Mouse (Mus musculus) midbrain, embryonic 14.5 days (tissue): ENCODE measurements around the gene Grb10. TPM values are rescaled to one million over a fixed set of nuclear protein-coding genes. Genes with fewer than 3 reads are reported as not detected.

Experiments
- ATAC-seq: fragments of 200-750 bp; cut with Nextera tagmentation; 2 replicates; pipeline ENCODE4 v1.8.0; 2017; ENCODE audit warnings: moderate number of reproducible peaks, moderate library complexity; ENCODE audit not compliant: low FRiP score, low TSS enrichment
- DNase-seq: peaks from one replicate; pipeline ENCODE4 v3.0.0-alpha.2; 2015
- H3K27ac ChIP-seq: fragments of 300-500 bp; sonication (generic); replicated peaks from 2 replicates; pipeline ENCODE4 v1.5.1; 2014; ENCODE audit warnings: mild to moderate bottlenecking, low read depth, low read length, moderate library complexity
- H3K27me3 ChIP-seq: fragments of 300-500 bp; sonication (generic); 2 replicates; pipeline ENCODE4 v1.6.1; 2014; ENCODE audit warnings: low read length, control low read depth, mixed read lengths; ENCODE audit not compliant: control insufficient read depth, insufficient read depth
- H3K36me3 ChIP-seq: fragments of 300-500 bp; sonication (generic); 2 replicates; pipeline ENCODE4 v1.6.1; 2014; ENCODE audit warnings: low read length, control low read depth; ENCODE audit not compliant: control insufficient read depth, insufficient read depth
- H3K4me1 ChIP-seq: fragments of 300-500 bp; sonication (generic); 2 replicates; pipeline ENCODE4 v1.6.1; 2014; ENCODE audit warnings: mild to moderate bottlenecking, antibody characterized with exemption, low read length, control low read depth; ENCODE audit not compliant: control insufficient read depth, insufficient read depth
- H3K4me2 ChIP-seq: fragments of 300-500 bp; sonication (generic); 2 replicates; pipeline ENCODE4 v1.6.1; 2014; ENCODE audit warnings: mild to moderate bottlenecking, low read length, moderate library complexity
- H3K4me3 ChIP-seq: fragments of 300-500 bp; sonication (generic); replicated peaks from 2 replicates; pipeline ENCODE4 v1.5.1; 2014; ENCODE audit warnings: low read depth, low read length
- H3K9ac ChIP-seq: fragments of 300-500 bp; sonication (generic); replicated peaks from 2 replicates; pipeline ENCODE4 v1.6.1; 2014; ENCODE audit warnings: mild to moderate bottlenecking, low read length, moderate library complexity
- H3K9me3 ChIP-seq: fragments of 300-500 bp; sonication (generic); 2 replicates; pipeline ENCODE4 v1.6.1; 2016; ENCODE audit warnings: low read length, control low read depth, mixed read lengths; ENCODE audit not compliant: control insufficient read depth
- WGBS: fragments of 180-500 bp; shearing (Covaris S2); extraction: QIAGEN DNeasy Blood & Tissue Kit; methylation state at CpG from one replicate; pipeline ENCODE4 v1.1.7; 2014; 5-methylcytosine and 5-hydroxymethylcytosine counted together
- polyA plus RNA-seq: library from polyadenylated mRNA; unstranded; fragments of >200 nt; fragmentation: Nextera tagmentation; extraction: Ambion mirVana; gene quantifications from 2 replicates; pipeline ENCODE4 v1.2.1, GENCODE M21; 2014

Gene Grb10
- polyA plus RNA-seq, 1 experiment from 2014 or later: 45.1 TPM

DNA sequence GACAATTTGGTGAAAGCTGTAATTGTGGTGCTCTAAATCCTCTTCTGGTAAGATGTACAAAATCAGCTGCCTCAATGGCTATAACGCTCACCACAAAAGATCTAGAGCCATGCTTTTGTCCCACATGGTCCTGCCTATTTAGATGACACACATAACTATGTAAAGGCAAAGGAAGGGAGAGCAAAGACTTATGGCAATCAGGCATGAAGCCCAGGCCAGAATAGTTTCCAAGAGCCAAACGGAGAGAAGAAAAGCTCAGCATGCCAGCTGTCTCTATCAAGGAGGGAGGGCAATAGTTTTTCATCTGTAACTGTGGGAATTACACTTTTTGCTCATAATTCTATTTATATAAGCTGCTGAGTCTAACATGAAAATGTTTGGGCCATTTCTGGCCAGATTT is 45.3 kb downstream of the Grb10 start:
- Histone ChIP-seq H3K4me3 (no peak overlapping the region), H3K36me3 (no peaks in the 10 kb centered on the region), H3K4me2 (no peak overlapping the region), H3K4me1 (no peaks in the 10 kb centered on the region), H3K9ac (no peak overlapping the region), H3K27me3 (no peaks in the 10 kb centered on the region), H3K9me3 (no peaks in the 10 kb centered on the region), H3K27ac (no peak overlapping the region)
- 53% methylated on average over 2 of the region's 2 CpGs for WGBS
- DNase-seq (no peak), ATAC-seq (no peak)

DNA sequence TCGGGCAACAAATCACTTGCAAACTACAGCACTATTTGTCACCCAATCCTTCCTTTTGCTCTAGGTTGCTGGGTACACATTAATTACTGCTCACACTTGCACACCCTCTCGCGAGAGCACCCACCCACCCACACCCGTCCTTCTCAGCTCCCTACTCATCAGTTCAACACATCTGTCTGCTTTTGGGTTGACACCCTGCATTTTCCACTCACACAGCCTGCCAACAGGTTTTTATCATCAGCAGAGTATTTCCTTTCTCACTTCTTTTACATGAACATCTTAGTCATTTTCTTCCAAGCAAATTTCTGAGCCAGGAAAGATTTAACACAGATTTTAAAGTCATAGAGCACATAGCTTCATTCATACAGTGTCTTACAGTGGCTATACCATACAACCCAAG is 48.6 kb downstream of the Grb10 start:
- DNase-seq (no peak), ATAC-seq (no peak)
- Histone ChIP-seq H3K27me3 (no peaks in the 10 kb centered on the region), H3K4me3 (no peak overlapping the region), H3K9me3 (no peaks in the 10 kb centered on the region), H3K4me1 (no peaks in the 10 kb centered on the region), H3K27ac (no peak overlapping the region), H3K9ac (no peak overlapping the region), H3K36me3 (no peaks in the 10 kb centered on the region), H3K4me2 (no peak overlapping the region)
- 95% methylated on average over 4 of the region's 4 CpGs for WGBS

DNA sequence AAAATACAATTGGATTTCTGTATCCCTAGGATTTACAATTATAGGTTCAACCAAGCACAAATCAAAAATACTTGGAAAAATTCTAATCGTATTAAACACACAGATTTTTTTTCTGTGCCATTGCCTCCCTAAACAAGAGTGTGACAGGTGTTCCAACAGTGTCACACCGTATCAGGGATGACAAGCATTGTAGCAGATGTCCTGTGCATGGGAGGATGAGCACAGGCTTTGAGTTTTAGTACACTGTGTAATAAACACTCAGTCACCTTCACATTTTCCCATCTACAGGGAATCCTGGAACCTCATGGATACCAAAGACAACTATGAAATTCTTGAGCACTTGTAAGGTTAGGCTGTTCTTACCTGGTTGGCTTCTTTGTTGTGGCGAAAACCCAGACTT is 51.2 kb downstream of the Grb10 start:
- H3K9me3 ChIP-seq: no peaks in the 10 kb centered on the region
- H3K4me1 ChIP-seq: no peaks in the 10 kb centered on the region
- no peaks in the 10 kb centered on the region for H3K27me3 ChIP-seq
- no peaks in the 10 kb centered on the region for H3K36me3 ChIP-seq
- WGBS: 83% methylated on average over 3 of the region's 3 CpGs
- no peak overlapping the region for H3K9ac ChIP-seq
- no peak for DNase-seq
- no peak overlapping the region for H3K27ac ChIP-seq
- H3K4me2 ChIP-seq: no peak overlapping the region
- no peak for ATAC-seq
- H3K4me3 ChIP-seq: no peak overlapping the region

DNA sequence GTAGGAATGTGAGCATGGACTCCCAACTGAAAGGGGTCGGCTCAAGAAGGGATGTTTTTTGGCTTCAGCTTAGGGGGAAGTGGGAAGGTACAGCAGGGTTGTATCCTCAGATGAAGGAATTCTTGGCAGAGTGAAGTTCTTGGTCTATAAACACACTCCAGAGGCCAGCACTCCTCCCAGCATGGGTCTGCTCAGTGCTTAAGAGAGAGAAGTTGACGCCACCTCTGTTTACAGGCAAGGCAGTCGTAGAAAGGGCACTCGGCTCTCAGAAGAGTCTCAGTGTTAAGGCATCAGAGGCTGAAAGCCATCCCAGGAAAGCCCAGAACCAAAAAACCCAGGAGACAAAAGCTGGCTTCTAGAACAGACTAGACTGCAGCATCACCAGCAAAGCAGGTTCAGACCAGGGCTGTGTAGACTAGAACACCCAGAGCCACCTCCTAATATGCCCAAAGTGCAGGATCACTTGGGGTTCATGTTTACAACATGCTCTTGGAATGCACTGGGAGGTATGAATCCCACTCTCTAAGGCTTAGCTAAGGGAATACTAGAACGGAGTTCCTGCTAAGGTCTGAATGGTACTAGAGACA is 59.8 kb downstream of the Grb10 start:
- Histone ChIP-seq H3K9me3 (no peaks in the 10 kb centered on the region), H3K36me3 (no peaks in the 10 kb centered on the region), H3K27ac (no peak overlapping the region), H3K4me3 (no peak overlapping the region), H3K9ac (no peak overlapping the region), H3K27me3 (no peaks in the 10 kb centered on the region), H3K4me2 (no peak overlapping the region), H3K4me1 (no peaks in the 10 kb centered on the region)
- DNase-seq: no peak
- no peak for ATAC-seq
- 78% methylated on average over 5 of the region's 5 CpGs for WGBS

DNA sequence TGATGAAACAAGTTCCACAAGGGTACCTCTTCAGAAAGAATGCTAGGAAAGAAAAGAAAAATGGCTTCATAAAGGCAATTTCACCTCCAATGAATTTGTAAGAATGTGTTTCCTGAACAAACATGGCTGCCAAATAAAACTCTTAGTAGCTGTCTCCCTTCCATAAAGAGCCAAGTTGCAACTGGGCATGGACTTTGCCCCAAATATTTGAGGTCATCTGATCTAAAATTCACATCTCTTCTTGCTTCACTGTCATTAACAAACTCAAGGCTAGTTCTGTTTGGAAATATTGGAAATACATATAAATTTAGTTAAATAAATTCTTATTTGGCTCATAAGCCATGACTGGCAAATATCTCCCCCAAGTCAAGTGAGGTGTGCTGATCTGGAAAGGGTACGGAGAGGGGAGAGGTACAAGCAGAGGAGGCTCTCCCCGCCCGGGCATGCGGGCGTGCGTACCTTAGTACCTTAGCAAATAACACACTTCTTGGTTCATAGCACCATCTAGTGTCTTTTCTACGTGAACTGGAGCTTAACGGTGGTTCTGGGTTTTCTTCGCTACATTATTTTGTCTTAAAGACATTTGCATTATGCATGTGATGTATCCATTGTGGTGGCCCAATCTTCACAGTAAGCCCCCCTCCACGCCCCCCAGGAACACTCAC is 63.8 kb downstream of the Grb10 start:
- H3K4me1 ChIP-seq: no peaks in the 10 kb centered on the region
- H3K4me2 ChIP-seq: 0 out of 2 replicates have a peak overlapping the region, but pooled peaks have one; percentile 13
- 0 out of 2 replicates have a peak, but pooled peaks cover 3% of the 10 kb centered on the region for H3K36me3 ChIP-seq
- WGBS: 45% methylated on average over 10 of the region's 10 CpGs
- H3K27ac ChIP-seq: no peak overlapping the region
- peak; percentile 85 for DNase-seq
- no peak overlapping the region for H3K4me3 ChIP-seq
- no peak overlapping the region for H3K9ac ChIP-seq
- H3K27me3 ChIP-seq: no peaks in the 10 kb centered on the region
- H3K9me3 ChIP-seq: peaks cover 9% of the 10 kb centered on the region
- ATAC-seq: 0 out of 2 replicates have a peak, but pooled peaks have one; percentile 49

DNA sequence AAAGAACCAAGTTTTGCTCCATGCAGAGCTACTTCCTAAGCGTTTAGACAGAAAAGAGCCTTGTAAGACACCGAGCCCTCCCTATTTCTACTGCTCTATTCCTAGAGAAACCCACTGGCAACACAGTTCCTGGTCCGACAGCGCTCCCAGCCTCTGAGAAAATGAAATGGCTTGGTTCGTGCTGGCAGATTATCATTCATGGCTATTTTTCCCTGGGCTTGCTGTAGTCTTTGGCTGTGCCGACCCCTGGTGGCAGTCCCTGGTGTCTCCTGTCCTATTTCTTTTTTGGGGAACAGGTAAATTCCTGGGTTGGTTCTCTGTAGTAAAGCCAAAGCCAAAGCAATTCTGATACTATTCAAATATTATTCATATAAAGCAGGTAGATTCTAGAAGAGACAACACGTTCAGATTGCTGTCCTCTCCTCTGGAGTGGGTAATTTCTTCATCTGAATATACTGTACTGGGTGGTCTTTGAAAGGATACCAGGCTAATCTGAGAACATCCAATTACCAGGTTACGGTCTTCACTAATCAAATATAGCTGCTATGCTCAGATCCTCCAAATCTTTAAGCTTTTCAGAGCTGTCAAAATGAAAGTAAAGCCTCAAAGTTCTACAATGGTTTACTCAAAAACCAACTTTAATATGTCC is 65.0 kb downstream of the Grb10 start:
- WGBS: 41% methylated on average over 8 of the region's 8 CpGs

DNA sequence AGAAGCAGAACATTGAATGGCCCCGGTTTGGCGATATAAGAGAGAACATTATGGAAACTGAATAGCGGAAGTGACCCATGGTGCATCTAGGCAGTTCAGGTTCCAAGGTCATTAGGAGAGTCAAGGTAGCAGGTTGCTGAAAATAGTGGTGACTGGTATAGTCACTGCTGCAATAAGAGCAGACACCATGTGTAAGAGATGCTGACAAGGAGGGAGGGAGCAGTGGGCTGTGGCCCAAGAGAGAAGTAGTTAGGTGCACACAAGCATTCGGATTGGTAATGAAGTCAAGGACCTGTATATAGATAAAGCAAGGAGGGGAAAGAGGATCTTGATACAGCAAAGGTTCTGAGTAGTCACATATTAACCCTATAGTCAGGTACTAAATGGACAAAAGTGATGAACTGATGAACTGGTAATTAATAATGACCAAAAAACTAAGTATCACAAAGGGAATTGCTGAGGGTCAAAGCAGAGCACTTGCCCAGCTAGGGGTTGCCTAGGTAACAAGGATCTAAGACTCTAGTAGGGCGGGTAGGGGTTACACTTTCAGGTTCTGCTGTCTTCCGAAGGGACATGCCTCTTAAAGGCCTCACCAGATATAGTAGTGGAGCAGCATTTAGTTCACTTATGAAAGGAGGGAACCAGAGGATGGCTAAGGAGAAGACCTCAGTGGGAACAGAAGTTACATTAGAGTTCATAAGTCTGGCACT is 65.9 kb downstream of the Grb10 start:
- Histone ChIP-seq H3K27ac (no peak overlapping the region), H3K27me3 (no peaks in the 10 kb centered on the region), H3K36me3 (0 out of 2 replicates have a peak, but pooled peaks cover 3% of the 10 kb centered on the region), H3K4me2 (no peak overlapping the region), H3K9ac (no peak overlapping the region), H3K4me1 (0 out of 2 replicates have a peak, but pooled peaks cover 2% of the 10 kb centered on the region), H3K9me3 (peaks cover 9% of the 10 kb centered on the region), H3K4me3 (no peak overlapping the region)
- DNase-seq (no peak), ATAC-seq (no peak)
- WGBS: 82% methylated on average over 6 of the region's 6 CpGs

More for the DNA sequence above, 65.0 kb downstream of the Grb10 start:
- Histone ChIP-seq H3K4me3 (no peak overlapping the region), H3K4me1 (0 out of 2 replicates have a peak, but pooled peaks cover 2% of the 10 kb centered on the region), H3K36me3 (0 out of 2 replicates have a peak, but pooled peaks cover 3% of the 10 kb centered on the region), H3K27me3 (no peaks in the 10 kb centered on the region), H3K4me2 (no peak overlapping the region), H3K9me3 (peaks cover 9% of the 10 kb centered on the region), H3K27ac (no peak overlapping the region), H3K9ac (no peak overlapping the region)
- DNase-seq: peak; percentile 90
- peak; percentile 74 for ATAC-seq

DNA sequence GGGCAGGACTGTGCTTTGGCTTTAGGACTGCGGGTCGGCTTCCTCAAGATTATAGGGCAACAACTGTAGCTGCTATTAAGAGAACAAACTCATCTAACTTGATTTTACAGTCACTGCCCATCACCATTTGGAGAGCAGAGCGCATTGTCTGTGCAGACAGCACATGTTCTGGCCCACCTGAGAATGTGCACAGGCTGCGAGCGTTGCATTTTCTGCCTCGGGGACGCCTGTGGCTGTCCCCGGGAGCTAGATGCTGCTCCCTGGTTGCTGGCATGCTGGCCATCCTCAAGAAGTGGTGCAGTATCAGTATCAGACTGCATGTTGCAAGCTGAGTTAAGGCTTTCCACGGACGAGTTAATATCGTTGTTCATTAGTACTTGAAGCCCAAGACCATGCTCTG is 68.2 kb downstream of the Grb10 start:
- DNase-seq (no peak), ATAC-seq (no peak)
- Histone ChIP-seq H3K36me3 (0 out of 2 replicates have a peak, but pooled peaks cover 3% of the 10 kb centered on the region), H3K9me3 (peaks cover 9% of the 10 kb centered on the region), H3K27me3 (no peaks in the 10 kb centered on the region), H3K4me1 (0 out of 2 replicates have a peak, but pooled peaks cover 2% of the 10 kb centered on the region), H3K9ac (no peak overlapping the region), H3K4me3 (no peak overlapping the region), H3K4me2 (no peak overlapping the region), H3K27ac (no peak overlapping the region)
- 96% methylated on average over 11 of the region's 11 CpGs for WGBS
